Mouse (Mus musculus) natural killer cell, adult 2 months (primary cell): ENCODE results near the gene AI854703.

Experiments
- DNase-seq, 2 experiments: peaks; one replicate each; pipeline ENCODE4 v3.0.0; 2022; ENCODE audit warnings: low spot score in 2 of 2

The AI854703 gene

GRCm38 (mm10) chr6:48626464-48626863 is at the start of gene AI854703:
TSS of gene AI854703 (plus strand) at chr6:48626764.
- no peak for DNase-seq

GRCm38 (mm10) chr6:48578736-48579135 is 47.8 kb upstream of the AI854703 start:
- DNase-seq = no peak

- no peak for DNase-seq
Observed at GRCm38 (mm10) chr6:48579215-48579648, 47.3 kb upstream of the AI854703 start.

- no peak for DNase-seq
Observed at GRCm38 (mm10) chr6:48581257-48581656, 45.3 kb upstream of the AI854703 start.

GRCm38 (mm10) chr6:48582037-48582436 is 44.5 kb upstream of the AI854703 start:
- DNase-seq = peak; percentile 43 to 48

- no peak for DNase-seq
Observed at GRCm38 (mm10) chr6:48589194-48589750, 37.3 kb upstream of the AI854703 start, which contains the start of gene Gm45021. TSS of gene Gm45021 (plus strand) at chr6:48589610.

GRCm38 (mm10) chr6:48591221-48591845 is 35.2 kb upstream of the AI854703 start:
- no peak for DNase-seq

- no peak for DNase-seq
Observed at GRCm38 (mm10) chr6:48591871-48592270, 34.7 kb upstream of the AI854703 start.

- peak; percentile 81 for DNase-seq
Observed at GRCm38 (mm10) chr6:48593158-48594042, 33.2 kb upstream of the AI854703 start, which contains the start of the genes Repin1 and Gm44965. TSS of gene Repin1 (plus strand) at chr6:48593883. TSS of gene Gm44965 (plus strand) at chr6:48593941.

- DNase-seq = no peak
Observed at GRCm38 (mm10) chr6:48594043-48594738, 32.4 kb upstream of the AI854703 start.

- no peak for DNase-seq
Observed at GRCm38 (mm10) chr6:48595278-48595677, 31.3 kb upstream of the AI854703 start.

GRCm38 (mm10) chr6:48596545-48597232 is 29.9 kb upstream of the AI854703 start:
- DNase-seq = no peak

GRCm38 (mm10) chr6:48597233-48597625 is 29.3 kb upstream of the AI854703 start:
- DNase-seq = no peak

- no peak for DNase-seq
Observed at GRCm38 (mm10) chr6:48600594-48600993, 26.0 kb upstream of the AI854703 start.

GRCm38 (mm10) chr6:48601271-48602079 is 25.1 kb upstream of the AI854703 start, which contains the start of gene Zfp775:
TSS of gene Zfp775 (plus strand) at chr6:48602063.
- DNase-seq = peak; percentile 86 to 87

GRCm38 (mm10) chr6:48602080-48602741 is 24.4 kb upstream of the AI854703 start:
- peak; percentile 53 to 64 for DNase-seq

GRCm38 (mm10) chr6:48608124-48608523 is 18.4 kb upstream of the AI854703 start:
- DNase-seq = no peak

- no peak for DNase-seq
Observed at GRCm38 (mm10) chr6:48609512-48609911, 17.1 kb upstream of the AI854703 start.

GRCm38 (mm10) chr6:48610657-48611056 is 15.9 kb upstream of the AI854703 start:
- no peak for DNase-seq

GRCm38 (mm10) chr6:48613464-48613863 is 13.1 kb upstream of the AI854703 start:
- DNase-seq = no peak
